Mouse (Mus musculus): Measurements from ENCODE around the gene Hspe1. TPM values are rescaled to one million over a fixed set of nuclear protein-coding genes. Genes with fewer than 3 reads are reported as not detected.
A peak's percentile ranks its signal among the peaks of the same experiment; 100 is the strongest.

Hspe1 gene
- polyA plus RNA-seq, 1 experiment: 90.1 TPM

DNA sequence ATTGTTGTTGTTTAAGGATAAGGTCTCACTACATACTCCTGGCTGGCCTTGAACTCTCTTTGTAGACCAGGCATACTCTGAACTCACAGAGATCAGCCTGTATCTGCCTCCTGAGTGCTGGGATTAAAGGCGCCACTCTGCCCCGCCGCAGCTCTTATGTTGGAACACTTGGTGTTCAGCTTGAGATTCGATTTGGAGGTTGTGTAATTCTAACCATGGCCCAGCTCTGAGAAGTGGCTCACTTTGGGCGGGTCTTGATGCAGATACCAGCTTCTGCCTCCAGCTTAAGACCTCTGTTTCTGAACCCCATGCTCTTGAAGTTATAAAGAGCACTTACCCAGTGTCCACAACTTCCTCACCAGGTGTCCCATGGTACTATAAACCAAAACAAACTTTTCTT is 41.8 kb downstream of the Hspe1 start:
- no peak for DNase-seq
- 93% methylated on average over 5 of the region's 5 CpGs for WGBS
- Histone ChIP-seq H3K27me3 (replicated peaks; ENCODE audit: control insufficient read depth, insufficient read depth, low read length) (no peaks in the 10 kb centered on the region), H3K36me3 (ENCODE audit: control insufficient read depth, insufficient read depth, low read length) (no peaks in the 10 kb centered on the region), H3K4me3 (ENCODE audit: insufficient read depth, low read depth, low read length) (no peak overlapping the region), H3K4me1 (ENCODE audit: control insufficient read depth, insufficient read depth, low read length) (peaks cover 9% of the 10 kb centered on the region), H3K27ac (ENCODE audit: insufficient read depth, low read depth, low read length) (no peak overlapping the region)
- TF ChIP-seq POLR2A (IDR thresholded peaks at IDR 0.05; ENCODE audit: low read depth, low read length) (no peak), CTCF (conservative IDR thresholded peaks at IDR 0.05; ENCODE audit: insufficient read depth, insufficient read length, low read depth, low read length) (no peak)

- no peaks in the 10 kb centered on the region for H3K36me3 ChIP-seq (ENCODE audit: control insufficient read depth, insufficient read depth, low read length)
- peak overlapping the region; percentile 66 for H3K27ac ChIP-seq (ENCODE audit: insufficient read depth, low read depth, low read length)
- H3K4me1 ChIP-seq (ENCODE audit: control insufficient read depth, insufficient read depth, low read length): peaks cover 9% of the 10 kb centered on the region
- no peak for DNase-seq
- H3K27me3 ChIP-seq (replicated peaks; ENCODE audit: control insufficient read depth, insufficient read depth, low read length): no peaks in the 10 kb centered on the region
- 49% methylated on average over 10 of the region's 10 CpGs for whole genome bisulfite sequencing
- no peak for TF ChIP-seq CTCF (conservative IDR thresholded peaks at IDR 0.05; ENCODE audit: insufficient read depth, insufficient read length, low read depth, low read length)
- TF ChIP-seq POLR2A (IDR thresholded peaks at IDR 0.05; ENCODE audit: low read depth, low read length): no peak
- H3K4me3 ChIP-seq (ENCODE audit: insufficient read depth, low read depth, low read length): peak overlapping the region; percentile 50
Measured at GRCm38 (mm10) chr1:55130190-55130916, 42.4 kb downstream of the Hspe1 start.

DNA sequence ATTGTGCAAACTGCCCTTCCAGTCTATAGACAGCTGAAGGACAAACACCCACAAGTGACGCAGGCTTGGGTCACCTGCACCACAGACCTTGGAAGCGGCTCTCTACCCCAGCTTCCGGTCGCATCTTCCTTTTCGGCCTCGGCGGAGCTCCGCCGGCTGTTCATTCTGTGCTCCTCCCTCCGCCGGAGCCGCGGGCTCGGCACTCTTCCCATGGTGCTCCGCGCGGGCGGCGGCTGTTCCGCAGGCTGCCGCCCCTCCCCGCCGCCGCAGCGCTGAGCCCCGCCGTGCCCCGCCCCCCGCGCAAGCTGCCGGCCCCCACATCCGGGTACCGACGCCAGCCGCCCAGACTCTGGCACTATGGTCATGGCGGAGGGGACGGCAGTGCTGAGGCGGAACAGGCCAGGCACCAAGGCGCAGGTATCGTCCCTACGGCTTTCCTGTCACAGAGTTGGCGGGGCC is 43.0 kb downstream of the Hspe1 start, which contains the start of gene Mob4:
TSS of gene Mob4 (plus strand) at position 289 of the 459 bp plus-strand sequence.
- no peaks in the 10 kb centered on the region for H3K27me3 ChIP-seq (replicated peaks; ENCODE audit: control insufficient read depth, insufficient read depth, low read length)
- TF ChIP-seq POLR2A (IDR thresholded peaks at IDR 0.05; ENCODE audit: low read depth, low read length) (peak; percentile 27), CTCF (conservative IDR thresholded peaks at IDR 0.05; ENCODE audit: insufficient read depth, insufficient read length, low read depth, low read length) (no peak)
- peak within 1 kb of the TSS; percentile 99 for H3K4me3 ChIP-seq (ENCODE audit: insufficient read depth, low read depth, low read length)
- no peaks in the 10 kb centered on the region for H3K36me3 ChIP-seq (ENCODE audit: control insufficient read depth, insufficient read depth, low read length)
- peaks cover 9% of the 10 kb centered on the region for H3K4me1 ChIP-seq (ENCODE audit: control insufficient read depth, insufficient read depth, low read length)
- WGBS: under 1% methylated on average over 41 of the region's 42 CpGs
- peak within 1 kb of the TSS; percentile 94 for H3K27ac ChIP-seq (ENCODE audit: insufficient read depth, low read depth, low read length)
- peak; percentile 96 for DNase-seq

DNA sequence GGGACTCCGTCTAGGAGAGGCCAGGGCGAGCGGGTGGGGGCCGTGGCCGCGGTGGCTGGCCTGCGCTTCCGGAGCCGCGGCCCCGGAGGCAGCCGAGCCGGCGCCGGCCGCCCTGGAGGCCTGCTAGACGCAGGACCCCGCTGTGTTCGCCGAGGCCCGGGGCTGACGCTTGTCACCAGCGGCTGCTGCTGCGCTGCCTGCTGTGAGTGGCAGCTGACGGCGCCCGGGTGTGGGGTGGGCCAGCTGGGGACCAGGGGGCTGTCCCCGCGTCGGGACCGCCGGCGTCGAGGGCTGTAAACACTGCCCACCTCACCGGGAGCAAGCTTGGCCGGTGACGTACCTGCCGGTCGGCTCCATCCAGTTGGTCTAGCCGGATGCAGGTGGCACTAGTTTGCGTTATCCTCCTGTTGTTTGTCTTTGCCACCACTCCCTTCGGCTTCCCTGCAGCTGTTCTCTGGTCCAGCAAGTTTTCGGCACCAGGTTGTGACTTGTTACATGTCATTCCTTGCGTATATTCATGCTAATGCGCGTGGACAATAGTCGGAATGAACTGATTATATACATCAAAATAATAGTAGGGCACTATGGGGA is 43.6 kb downstream of the Hspe1 start:
- no peaks in the 10 kb centered on the region for H3K27me3 ChIP-seq (replicated peaks; ENCODE audit: control insufficient read depth, insufficient read depth, low read length)
- no peaks in the 10 kb centered on the region for H3K36me3 ChIP-seq (ENCODE audit: control insufficient read depth, insufficient read depth, low read length)
- DNase-seq: peak; percentile 61
- H3K27ac ChIP-seq (ENCODE audit: insufficient read depth, low read depth, low read length): peak overlapping the region; percentile 94
- H3K4me1 ChIP-seq (ENCODE audit: control insufficient read depth, insufficient read depth, low read length): peaks cover 9% of the 10 kb centered on the region
- peak overlapping the region; percentile 99 for H3K4me3 ChIP-seq (ENCODE audit: insufficient read depth, low read depth, low read length)
- WGBS: under 1% methylated on average over 45 of the region's 47 CpGs
- TF ChIP-seq POLR2A (IDR thresholded peaks at IDR 0.05; ENCODE audit: low read depth, low read length): no peak

GRCm38 (mm10) chr1:55132308-55132707 is 44.4 kb downstream of the Hspe1 start:
- Histone ChIP-seq H3K27me3 (replicated peaks; ENCODE audit: control insufficient read depth, insufficient read depth, low read length) (no peaks in the 10 kb centered on the region), H3K4me3 (ENCODE audit: insufficient read depth, low read depth, low read length) (peak overlapping the region; percentile 34; the same call in 1 of the 2 replicates), H3K27ac (ENCODE audit: insufficient read depth, low read depth, low read length) (peak overlapping the region; percentile 30; the same call in 1 of the 2 replicates), H3K4me1 (ENCODE audit: control insufficient read depth, insufficient read depth, low read length) (peaks cover 9% of the 10 kb centered on the region), H3K36me3 (ENCODE audit: control insufficient read depth, insufficient read depth, low read length) (no peaks in the 10 kb centered on the region)
- 25% methylated on average over 4 of the region's 4 CpGs for WGBS
- TF ChIP-seq CTCF (conservative IDR thresholded peaks at IDR 0.05; ENCODE audit: insufficient read depth, insufficient read length, low read depth, low read length) (no peak), POLR2A (IDR thresholded peaks at IDR 0.05; ENCODE audit: low read depth, low read length) (no peak)
- DNase-seq: no peak

- DNase-seq: no peak
- Histone ChIP-seq H3K27ac (ENCODE audit: insufficient read depth, low read depth, low read length) (no peak overlapping the region), H3K27me3 (replicated peaks; ENCODE audit: control insufficient read depth, insufficient read depth, low read length) (no peaks in the 10 kb centered on the region), H3K36me3 (ENCODE audit: control insufficient read depth, insufficient read depth, low read length) (no peaks in the 10 kb centered on the region; the same call in 1 of the 2 replicates), H3K4me1 (ENCODE audit: control insufficient read depth, insufficient read depth, low read length) (peaks cover 9% of the 10 kb centered on the region), H3K4me3 (ENCODE audit: insufficient read depth, low read depth, low read length) (no peak overlapping the region)
- no peak for TF ChIP-seq POLR2A (IDR thresholded peaks at IDR 0.05; ENCODE audit: low read depth, low read length)
- no peak for TF ChIP-seq CTCF (conservative IDR thresholded peaks at IDR 0.05; ENCODE audit: insufficient read depth, insufficient read length, low read depth, low read length)
- WGBS: 25% methylated on average over 2 of the region's 2 CpGs
Measured at GRCm38 (mm10) chr1:55133173-55133572, 45.2 kb downstream of the Hspe1 start.

DNA sequence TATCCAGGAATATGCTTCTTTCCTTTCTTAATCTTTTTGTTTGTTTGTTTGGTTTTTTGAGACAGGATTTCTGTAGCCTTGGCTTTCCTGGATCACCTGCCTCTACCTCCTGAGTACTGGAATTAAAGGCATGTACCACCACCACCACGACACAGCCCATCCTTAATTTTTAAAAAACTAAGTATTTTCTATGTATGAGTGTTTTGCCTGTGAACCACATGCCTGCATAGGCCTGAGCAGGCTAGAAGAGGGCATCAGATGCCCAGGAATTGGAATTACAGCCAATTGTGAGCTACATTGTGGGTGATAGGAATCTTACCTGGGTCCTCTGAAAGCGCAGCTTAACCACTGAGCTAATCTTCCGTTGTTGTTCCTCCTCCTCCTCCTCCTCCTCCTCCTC is 46.4 kb downstream of the Hspe1 start:
- 93% methylated on average over 3 of the region's 3 CpGs for WGBS

More for the DNA sequence above, 46.4 kb downstream of the Hspe1 start:
- Histone ChIP-seq H3K27me3 (replicated peaks; ENCODE audit: control insufficient read depth, insufficient read depth, low read length) (no peaks in the 10 kb centered on the region), H3K4me1 (ENCODE audit: control insufficient read depth, insufficient read depth, low read length) (peaks cover 9% of the 10 kb centered on the region), H3K27ac (ENCODE audit: insufficient read depth, low read depth, low read length) (no peak overlapping the region), H3K4me3 (ENCODE audit: insufficient read depth, low read depth, low read length) (no peak overlapping the region), H3K36me3 (ENCODE audit: control insufficient read depth, insufficient read depth, low read length) (no peaks in the 10 kb centered on the region; the same call in 1 of the 2 replicates)
- no peak for DNase-seq
- TF ChIP-seq CTCF (conservative IDR thresholded peaks at IDR 0.05; ENCODE audit: insufficient read depth, insufficient read length, low read depth, low read length) (no peak), POLR2A (IDR thresholded peaks at IDR 0.05; ENCODE audit: low read depth, low read length) (no peak)

Data from kidney, adult 2 months (tissue).